Mouse (Mus musculus) activated CD4-positive, CD25-positive, alpha-beta regulatory T cell, adult 4 months (primary cell): ENCODE data around the gene Cnot10. TPM values are rescaled to one million over a fixed set of nuclear protein-coding genes. Genes with fewer than 3 reads are reported as not detected.

Experiments used
- ATAC-seq: one replicate; pipeline ENCODE4 v1.8.0; 2017
- polyA plus RNA-seq, 2 experiments: library from polyadenylated mRNA; unstranded; fragments of 100-300 nt; shearing (Covaris generic); gene quantifications; one replicate each; pipeline ENCODE4 v1.2.1; 2017

Cnot10 gene
- polyA plus RNA-seq, 2 experiments from 2014 or later, result 20.6 to 27.2 TPM

GRCm38 (mm10) chr9:114576001-114576400 lies 64.0 kb downstream of the Cnot10 start:
- ATAC-seq, result no peak

GRCm38 (mm10) chr9:114573528-114573927 lies 66.5 kb downstream of the Cnot10 start:
- peak; percentile 52 for ATAC-seq

GRCm38 (mm10) chr9:114568682-114569474 lies 71.1 kb downstream of the Cnot10 start:
- no peak for ATAC-seq

GRCm38 (mm10) chr9:114564667-114565066 lies 75.3 kb downstream of the Cnot10 start:
- ATAC-seq, result no peak

GRCm38 (mm10) chr9:114563761-114564606 lies 76.0 kb downstream of the Cnot10 start, which contains the start of gene Trim71:
Gene Trim71, minus strand, starts transcription at chr9:114564369.
- ATAC-seq, result no peak

- ATAC-seq, result no peak
Measured at GRCm38 (mm10) chr9:114562919-114563751, 76.8 kb downstream of the Cnot10 start.

- ATAC-seq, result no peak
Measured at GRCm38 (mm10) chr9:114562031-114562918, 77.7 kb downstream of the Cnot10 start.

GRCm38 (mm10) chr9:114561671-114561971 lies 78.4 kb downstream of the Cnot10 start:
- ATAC-seq, result no peak

- no peak for ATAC-seq
Measured at GRCm38 (mm10) chr9:114560771-114561670, 79.0 kb downstream of the Cnot10 start.

- ATAC-seq, result no peak
Measured at GRCm38 (mm10) chr9:114560141-114560540, 79.8 kb downstream of the Cnot10 start.

GRCm38 (mm10) chr9:114557086-114557485 lies 82.9 kb downstream of the Cnot10 start:
- no peak for ATAC-seq

GRCm38 (mm10) chr9:114556276-114556855 lies 83.6 kb downstream of the Cnot10 start:
- ATAC-seq, result no peak

- no peak for ATAC-seq
Measured at GRCm38 (mm10) chr9:114554355-114554979, 85.5 kb downstream of the Cnot10 start.

GRCm38 (mm10) chr9:114553828-114554227 lies 86.2 kb downstream of the Cnot10 start:
- no peak for ATAC-seq

GRCm38 (mm10) chr9:114550033-114550432 lies 90.0 kb downstream of the Cnot10 start:
- ATAC-seq, result no peak

- ATAC-seq, result no peak
Measured at GRCm38 (mm10) chr9:114549117-114549516, 90.9 kb downstream of the Cnot10 start.

- ATAC-seq, result no peak
Measured at GRCm38 (mm10) chr9:114548496-114548895, 91.5 kb downstream of the Cnot10 start.

- ATAC-seq, result no peak
Measured at GRCm38 (mm10) chr9:114547643-114548077, 92.3 kb downstream of the Cnot10 start.

- peak; percentile 82 for ATAC-seq
Measured at GRCm38 (mm10) chr9:114546765-114547164, 93.2 kb downstream of the Cnot10 start.
